Mouse (Mus musculus) lung, embryonic 15.5 days (tissue): Measurements from ENCODE around the gene Slc22a20. TPM values are rescaled to one million over a fixed set of nuclear protein-coding genes. Genes with fewer than 3 reads are reported as not detected.

ENCODE experiments used
- ATAC-seq: fragments of 200-750 bp; cut with Nextera tagmentation; 2 replicates; pipeline ENCODE4 v1.8.0; 2017; ENCODE audit warnings: moderate number of reproducible peaks, borderline replicate concordance; ENCODE audit not compliant: low FRiP score, low TSS enrichment; ENCODE audit errors: extremely low read depth
- H3K27ac ChIP-seq: fragments of 300-500 bp; sonication (generic); 2 replicates; pipeline ENCODE4 v1.5.1; 2015; ENCODE audit warnings: moderate library complexity, mild to moderate bottlenecking, inconsistent platforms
- H3K27me3 ChIP-seq: fragments of 300-500 bp; sonication (generic); 2 replicates; pipeline ENCODE4 v1.6.1; 2015; ENCODE audit warnings: inconsistent platforms
- H3K36me3 ChIP-seq: fragments of 300-500 bp; sonication (generic); 2 replicates; pipeline ENCODE4 v1.6.1; 2015; ENCODE audit warnings: inconsistent platforms
- H3K4me1 ChIP-seq: fragments of 300-500 bp; sonication (generic); 2 replicates; pipeline ENCODE4 v1.6.1; 2015; ENCODE audit warnings: inconsistent platforms
- H3K4me2 ChIP-seq: fragments of 300-500 bp; sonication (generic); 2 replicates; pipeline ENCODE4 v1.6.1; 2015; ENCODE audit warnings: inconsistent platforms, mild to moderate bottlenecking, moderate library complexity
- H3K4me3 ChIP-seq: fragments of 300-500 bp; sonication (generic); 2 replicates; pipeline ENCODE4 v1.5.1; 2015; ENCODE audit warnings: mild to moderate bottlenecking, inconsistent platforms
- H3K9ac ChIP-seq: fragments of 300-500 bp; sonication (generic); 2 replicates; pipeline ENCODE4 v1.6.1; 2015; ENCODE audit warnings: inconsistent platforms
- H3K9me3 ChIP-seq: fragments of 300-500 bp; sonication (generic); 2 replicates; pipeline ENCODE4 v1.6.1; 2016; ENCODE audit warnings: inconsistent platforms
- WGBS: fragments of 180-500 bp; shearing (Covaris S2); methylation state at CpG from one replicate; pipeline ENCODE4 v1.1.7; 2015; 5-methylcytosine and 5-hydroxymethylcytosine counted together
- polyA plus RNA-seq: library from polyadenylated mRNA; unstranded; fragments of >200 nt; fragmentation: Nextera tagmentation; extraction: Ambion mirVana; gene quantifications from 2 replicates; pipeline ENCODE4 v1.2.1, GENCODE M21; 2015

Gene Slc22a20
- polyA plus RNA-seq, 1 experiment from 2014 or later, result not detected

DNA sequence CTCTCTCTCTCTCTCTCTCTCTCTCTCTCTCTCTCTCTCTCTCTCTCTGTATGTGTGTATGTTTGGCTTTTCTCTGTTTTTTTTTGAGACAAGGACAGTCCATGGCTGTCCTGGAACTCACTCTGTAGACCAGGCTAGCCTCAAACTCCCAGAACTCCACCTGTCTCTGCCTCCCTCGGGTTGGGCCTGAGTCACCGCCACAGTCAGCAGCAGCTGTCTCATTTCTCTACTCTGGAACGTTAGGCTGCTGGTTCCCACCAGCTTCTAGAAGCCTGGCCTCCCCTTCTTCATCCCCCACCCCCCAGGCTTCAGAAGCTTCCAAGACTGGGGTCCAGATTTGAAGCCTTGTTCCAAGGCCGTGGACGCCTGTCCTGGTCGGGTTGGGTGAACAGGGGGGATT, 3.6 kb upstream of the Slc22a20 start:
- no peak overlapping the region for H3K4me3 ChIP-seq
- no peak for ATAC-seq
- 0 out of 2 replicates have a peak overlapping the region, but pooled peaks have one; percentile 23 for H3K27ac ChIP-seq
- no peaks in the 10 kb centered on the region for H3K27me3 ChIP-seq
- H3K36me3 ChIP-seq, result peaks cover 7% of the 10 kb centered on the region; the same call in 1 of the 2 replicates
- H3K4me1 ChIP-seq, result peaks cover 20% of the 10 kb centered on the region
- WGBS, result 48% methylated on average over 6 of the region's 6 CpGs
- no peak overlapping the region for H3K9ac ChIP-seq
- H3K4me2 ChIP-seq, result peak overlapping the region; percentile 43; the same call in 1 of the 2 replicates
- no peaks in the 10 kb centered on the region for H3K9me3 ChIP-seq

DNA sequence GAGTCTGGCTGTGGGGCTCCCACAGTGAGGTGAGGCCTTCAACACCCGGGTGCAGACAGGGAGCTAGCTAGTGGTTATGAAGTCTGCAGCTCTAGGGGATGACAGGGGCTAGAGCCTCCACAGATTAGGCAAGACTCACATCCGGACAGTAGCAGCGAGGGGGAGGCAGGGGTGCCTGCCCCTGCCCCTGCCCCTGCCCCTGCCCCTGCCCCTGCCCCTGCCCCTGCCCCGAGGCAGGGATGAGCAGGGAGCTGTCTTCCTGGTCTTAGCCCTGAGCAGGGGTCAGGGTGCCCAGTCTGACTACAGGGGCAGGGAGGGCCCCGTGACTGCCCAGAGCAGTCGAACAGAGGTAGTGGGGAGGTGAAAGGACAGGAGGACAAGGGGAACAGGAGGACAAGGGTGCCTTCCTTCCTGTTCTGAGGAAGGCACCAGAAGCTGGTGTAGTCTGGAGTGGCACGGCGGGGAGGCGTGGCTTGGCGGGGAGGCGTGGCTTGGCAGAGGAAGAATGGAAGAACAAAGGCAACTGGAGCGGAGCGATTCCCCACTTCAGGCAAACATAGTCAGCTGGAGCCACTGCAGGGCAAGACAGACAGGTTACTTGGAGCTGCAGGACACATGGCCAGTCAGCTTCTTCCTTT, 3.0 kb upstream of the Slc22a20 start:
- H3K9ac ChIP-seq, result 0 out of 2 replicates have a peak overlapping the region, but pooled peaks have one; percentile 21
- no peaks in the 10 kb centered on the region for H3K27me3 ChIP-seq
- H3K4me3 ChIP-seq, result no peak overlapping the region
- peaks cover 20% of the 10 kb centered on the region for H3K4me1 ChIP-seq
- H3K27ac ChIP-seq, result peak overlapping the region; percentile 50
- peaks cover 7% of the 10 kb centered on the region; the same call in 1 of the 2 replicates for H3K36me3 ChIP-seq
- H3K9me3 ChIP-seq, result no peaks in the 10 kb centered on the region
- ATAC-seq, result peak; percentile 49; the same call in 1 of the 2 replicates
- 6% methylated on average over 12 of the region's 13 CpGs for WGBS
- H3K4me2 ChIP-seq, result peak overlapping the region; percentile 43

DNA sequence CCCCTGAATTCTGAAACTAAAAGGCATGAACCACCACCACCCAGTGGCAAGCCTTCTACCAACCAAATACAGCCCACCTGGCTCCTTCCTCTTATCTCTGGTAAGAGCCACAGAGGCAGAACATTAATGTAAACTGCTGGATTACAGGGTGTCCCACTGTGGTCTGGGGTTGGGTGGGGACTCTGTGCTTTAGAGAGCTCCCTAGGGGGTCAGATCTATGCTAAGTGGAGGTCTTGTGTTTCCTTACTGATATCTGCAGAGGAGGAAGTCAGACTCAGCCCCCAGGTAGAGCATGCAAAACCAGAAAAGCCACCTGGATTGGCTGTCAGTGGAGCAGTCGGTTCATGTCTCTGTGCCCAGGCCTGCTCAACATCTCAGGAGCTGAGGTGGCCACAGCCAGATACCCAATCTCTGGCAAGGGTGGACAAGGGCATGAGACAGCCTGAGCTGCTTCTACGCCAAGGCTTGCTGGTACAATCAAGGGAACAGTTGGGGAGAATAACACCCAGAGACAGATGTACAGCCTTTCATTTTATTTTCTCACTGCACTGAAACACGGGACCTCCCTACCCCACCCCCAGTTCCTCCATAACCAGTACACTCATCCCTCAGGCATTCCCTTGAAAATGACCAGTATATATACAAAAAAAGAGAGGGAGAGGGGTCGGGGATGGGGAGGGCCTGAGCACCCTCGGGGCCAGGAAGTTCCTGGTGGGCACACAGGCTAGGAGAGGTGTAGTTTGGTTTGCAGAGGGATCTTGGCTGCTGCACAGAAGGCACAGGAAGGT, 2.3 kb upstream of the Slc22a20 start:
- Histone ChIP-seq H3K9ac (no peak overlapping the region), H3K27ac (peak overlapping the region; percentile 50; the same call in 1 of the 2 replicates)
- WGBS, result 40% methylated on average over 5 of the region's 5 CpGs

DNA sequence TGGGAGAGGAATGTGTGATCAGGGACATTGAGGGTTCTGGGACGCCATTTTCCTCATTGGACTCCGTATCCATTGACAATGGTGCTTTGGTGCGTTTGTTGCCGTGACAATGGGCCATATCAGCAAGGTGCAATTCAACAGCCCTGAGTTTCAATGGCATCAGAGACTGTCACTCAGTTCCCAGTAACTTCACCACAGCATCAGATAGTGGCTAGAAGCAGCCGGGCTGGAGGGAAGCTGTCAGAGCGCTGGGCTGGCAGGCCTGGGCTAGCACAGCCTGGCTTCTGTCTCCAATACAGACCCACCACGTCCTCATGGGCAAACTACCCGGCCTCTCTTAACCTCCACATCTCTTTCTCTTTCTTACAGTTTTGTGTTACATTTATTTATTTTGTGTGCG, 5.5 kb downstream of the Slc22a20 start:
- Histone ChIP-seq H3K4me2 (no peak overlapping the region), H3K4me1 (no peaks in the 10 kb centered on the region; the same call in 1 of the 2 replicates), H3K9ac (no peak overlapping the region), H3K36me3 (no peaks in the 10 kb centered on the region), H3K27me3 (no peaks in the 10 kb centered on the region), H3K27ac (no peak overlapping the region), H3K4me3 (no peak overlapping the region), H3K9me3 (no peaks in the 10 kb centered on the region)
- 81% methylated on average over 9 of the region's 9 CpGs for WGBS
- no peak for ATAC-seq

More for the DNA sequence above, 2.3 kb upstream of the Slc22a20 start:
- Histone ChIP-seq H3K4me1 (peaks cover 20% of the 10 kb centered on the region), H3K36me3 (peaks cover 7% of the 10 kb centered on the region; the same call in 1 of the 2 replicates), H3K4me2 (no peak overlapping the region), H3K27me3 (no peaks in the 10 kb centered on the region), H3K4me3 (no peak overlapping the region), H3K9me3 (no peaks in the 10 kb centered on the region)
- 0 out of 2 replicates have a peak, but pooled peaks have one; percentile 3 for ATAC-seq

DNA sequence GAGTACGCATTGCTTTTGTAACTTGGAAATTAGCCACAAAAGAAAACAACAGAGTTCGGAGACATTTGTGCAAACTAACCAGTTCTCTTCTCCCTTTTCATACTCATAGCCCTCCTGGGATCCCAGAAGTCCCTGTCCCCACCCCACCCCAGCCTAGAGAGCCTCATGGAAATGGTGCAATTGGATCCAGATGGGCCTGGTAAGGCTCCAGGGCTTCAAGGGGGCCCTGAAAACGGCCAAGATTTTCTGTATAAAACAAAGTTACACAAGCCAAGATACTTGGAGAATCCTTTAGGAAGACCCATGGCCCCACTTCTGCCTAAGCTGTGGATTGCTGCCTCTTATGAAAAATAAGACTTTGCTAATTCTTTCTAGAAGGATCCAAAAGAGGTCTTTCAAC, 8.2 kb downstream of the Slc22a20 start:
- Histone ChIP-seq H3K4me3 (no peak overlapping the region), H3K36me3 (no peaks in the 10 kb centered on the region), H3K9me3 (no peaks in the 10 kb centered on the region), H3K27ac (no peak overlapping the region), H3K4me1 (no peaks in the 10 kb centered on the region; the same call in 1 of the 2 replicates), H3K4me2 (no peak overlapping the region), H3K9ac (no peak overlapping the region), H3K27me3 (no peaks in the 10 kb centered on the region)
- no peak for ATAC-seq
- WGBS, result 67% methylated on average over 3 of the region's 3 CpGs

DNA sequence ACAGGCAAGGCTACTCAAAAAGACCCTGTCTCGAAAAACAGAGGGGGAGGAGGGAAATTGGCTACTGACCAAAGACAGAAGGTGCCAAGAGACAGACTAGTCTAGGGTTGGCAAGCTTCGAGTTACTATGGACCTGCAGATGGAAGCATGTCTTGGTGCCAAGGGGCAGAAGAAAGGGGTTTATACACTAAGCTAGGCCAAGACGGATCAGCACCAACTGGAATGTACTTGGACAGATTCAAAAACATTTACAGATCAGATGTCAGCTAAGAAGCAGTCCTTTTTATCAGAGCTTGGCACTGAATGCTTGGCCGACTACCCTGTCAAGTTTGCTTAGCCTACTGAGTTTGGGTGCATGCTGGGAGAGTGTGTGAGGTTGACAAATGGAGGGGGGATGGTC, 10.3 kb downstream of the Slc22a20 start:
- no peak overlapping the region for H3K9ac ChIP-seq
- no peaks in the 10 kb centered on the region; the same call in 1 of the 2 replicates for H3K4me1 ChIP-seq
- no peak overlapping the region for H3K27ac ChIP-seq
- no peak overlapping the region for H3K4me3 ChIP-seq
- 0 out of 2 replicates have a peak, but pooled peaks have one; percentile 46 for ATAC-seq
- no peaks in the 10 kb centered on the region for H3K36me3 ChIP-seq
- H3K27me3 ChIP-seq, result no peaks in the 10 kb centered on the region
- WGBS, result 51% methylated on average over 4 of the region's 4 CpGs
- H3K4me2 ChIP-seq, result no peak overlapping the region
- H3K9me3 ChIP-seq, result no peaks in the 10 kb centered on the region

DNA sequence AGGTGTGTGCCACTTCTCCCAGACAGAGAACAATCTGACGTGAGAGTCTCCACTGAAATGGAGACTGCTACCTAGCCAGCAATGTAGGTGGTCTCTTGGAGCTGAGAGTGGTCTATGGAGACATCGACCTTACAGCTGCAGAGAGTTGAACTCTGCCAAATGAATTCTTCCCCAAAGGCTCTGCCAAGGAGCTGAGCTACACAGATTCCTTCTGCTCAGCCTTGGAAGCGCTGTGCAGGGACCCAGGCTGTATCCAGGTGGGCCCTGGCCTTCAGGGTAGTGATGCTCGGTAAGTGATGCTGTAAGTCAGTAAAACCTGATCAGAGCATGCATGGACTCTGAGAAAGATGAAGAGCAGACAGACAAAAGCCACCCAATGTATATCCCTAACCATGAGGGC, 10.8 kb downstream of the Slc22a20 start:
- no peak overlapping the region for H3K4me2 ChIP-seq
- 64% methylated on average over 4 of the region's 4 CpGs for WGBS
- H3K4me3 ChIP-seq, result no peak overlapping the region
- H3K9ac ChIP-seq, result no peak overlapping the region
- no peaks in the 10 kb centered on the region for H3K27me3 ChIP-seq
- H3K36me3 ChIP-seq, result no peaks in the 10 kb centered on the region
- no peak for ATAC-seq
- H3K27ac ChIP-seq, result no peak overlapping the region
- no peaks in the 10 kb centered on the region for H3K9me3 ChIP-seq
- no peaks in the 10 kb centered on the region; the same call in 1 of the 2 replicates for H3K4me1 ChIP-seq

DNA sequence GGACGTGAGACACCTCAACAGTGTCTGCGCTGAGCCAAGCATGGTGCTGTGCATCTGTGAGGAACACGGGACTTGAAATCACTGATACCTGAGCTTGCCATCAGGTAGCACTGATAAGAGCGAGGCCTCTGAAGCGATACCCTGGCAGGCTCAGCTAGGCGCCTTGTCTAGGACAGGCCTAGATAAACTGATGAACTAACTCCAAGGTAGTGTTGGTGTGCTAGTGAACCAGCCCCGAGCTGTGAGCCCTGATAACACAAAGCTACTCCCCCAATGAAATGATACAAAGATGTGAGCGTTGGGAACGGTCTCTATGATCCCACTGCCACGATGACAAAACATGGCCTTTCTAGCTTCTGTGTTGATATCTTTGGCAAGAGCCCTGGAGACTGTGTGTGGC, 18.3 kb downstream of the Slc22a20 start:
- Histone ChIP-seq H3K9ac (no peak overlapping the region), H3K36me3 (no peaks in the 10 kb centered on the region), H3K4me3 (no peak overlapping the region), H3K9me3 (no peaks in the 10 kb centered on the region), H3K4me1 (peaks cover 15% of the 10 kb centered on the region), H3K4me2 (no peak overlapping the region), H3K27me3 (no peaks in the 10 kb centered on the region), H3K27ac (no peak overlapping the region)
- 72% methylated on average over 10 of the region's 10 CpGs for WGBS
- ATAC-seq, result no peak; the same call in 1 of the 2 replicates

DNA sequence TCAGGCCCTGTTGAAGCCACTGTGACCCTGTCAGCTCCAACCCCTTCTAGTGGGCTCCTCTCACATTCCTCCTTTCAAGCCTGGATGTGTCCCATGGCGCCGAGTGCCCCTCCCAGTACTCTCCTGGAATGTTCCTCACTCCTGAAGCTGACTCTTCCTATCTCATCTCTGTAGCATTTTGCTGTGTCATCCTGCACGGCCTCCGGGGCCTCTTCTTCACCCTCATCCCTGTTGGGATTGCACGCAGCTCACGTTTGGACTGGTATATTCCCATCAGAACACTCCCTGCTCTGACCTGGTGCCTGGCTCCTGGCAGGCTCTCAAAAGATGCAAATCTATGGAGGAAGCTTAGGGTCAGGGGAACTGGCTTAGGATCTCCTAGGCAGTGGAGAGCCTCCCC, 19.2 kb downstream of the Slc22a20 start:
- peaks cover 23% of the 10 kb centered on the region for H3K4me1 ChIP-seq
- H3K4me2 ChIP-seq, result no peak overlapping the region
- H3K27me3 ChIP-seq, result no peaks in the 10 kb centered on the region
- no peak for ATAC-seq
- H3K27ac ChIP-seq, result no peak overlapping the region
- no peak overlapping the region for H3K4me3 ChIP-seq
- H3K36me3 ChIP-seq, result no peaks in the 10 kb centered on the region; the same call in 1 of the 2 replicates
- no peaks in the 10 kb centered on the region for H3K9me3 ChIP-seq
- WGBS, result 44% methylated on average over 6 of the region's 6 CpGs
- H3K9ac ChIP-seq, result no peak overlapping the region

DNA sequence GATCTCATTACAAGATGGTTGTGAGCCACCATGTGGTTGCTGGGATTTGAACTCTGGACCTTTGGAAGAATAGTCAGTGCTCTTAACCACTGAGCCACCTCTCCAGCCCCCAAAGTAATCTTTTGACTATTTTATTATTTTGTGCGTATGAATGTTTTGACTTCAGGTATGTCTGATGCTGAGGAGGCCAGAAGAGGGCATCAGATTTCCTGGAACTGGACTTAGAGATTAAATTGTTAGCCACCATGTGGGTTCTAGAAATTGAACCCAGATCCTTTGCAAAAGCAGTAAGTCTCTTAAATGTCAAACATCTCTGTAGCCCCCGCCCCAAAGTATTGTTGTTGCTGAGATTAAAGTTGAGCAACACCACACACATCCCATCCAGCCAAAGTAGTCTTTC, 20.0 kb downstream of the Slc22a20 start:
- H3K4me3 ChIP-seq, result no peak overlapping the region
- no peak for ATAC-seq
- WGBS, result 92% methylated on average over 2 of the region's 2 CpGs

DNA sequence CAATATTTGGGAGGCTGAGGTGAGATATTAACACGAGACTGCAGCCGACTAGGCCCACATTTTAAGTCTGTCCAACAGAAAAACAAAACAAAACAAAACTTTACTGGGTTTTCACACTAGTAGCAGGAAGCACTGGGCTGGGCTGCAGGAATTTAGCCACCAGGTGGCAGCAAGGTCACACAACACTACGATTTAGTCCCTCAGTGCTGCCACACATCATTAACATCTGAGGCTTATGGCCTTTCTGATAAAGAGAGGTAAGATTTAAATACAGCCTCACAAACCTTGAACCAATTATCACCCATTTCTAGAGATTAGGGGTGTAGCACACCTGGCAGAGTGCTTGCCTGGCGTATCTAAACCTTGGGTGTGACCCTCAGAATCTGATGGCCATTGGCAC, 20.7 kb downstream of the Slc22a20 start:
- Histone ChIP-seq H3K27ac (no peak overlapping the region), H3K36me3 (no peaks in the 10 kb centered on the region; the same call in 1 of the 2 replicates), H3K27me3 (no peaks in the 10 kb centered on the region), H3K9ac (no peak overlapping the region), H3K9me3 (no peaks in the 10 kb centered on the region), H3K4me2 (no peak overlapping the region), H3K4me3 (no peak overlapping the region), H3K4me1 (peaks cover 26% of the 10 kb centered on the region)
- WGBS, result 9% methylated on average over 4 of the region's 4 CpGs
- ATAC-seq, result no peak

More for the DNA sequence above, 20.0 kb downstream of the Slc22a20 start:
- H3K4me1 ChIP-seq, result peaks cover 26% of the 10 kb centered on the region
- H3K9ac ChIP-seq, result no peak overlapping the region
- H3K9me3 ChIP-seq, result no peaks in the 10 kb centered on the region
- no peaks in the 10 kb centered on the region for H3K27me3 ChIP-seq
- no peak overlapping the region for H3K4me2 ChIP-seq
- H3K36me3 ChIP-seq, result no peaks in the 10 kb centered on the region; the same call in 1 of the 2 replicates
- H3K27ac ChIP-seq, result no peak overlapping the region

DNA sequence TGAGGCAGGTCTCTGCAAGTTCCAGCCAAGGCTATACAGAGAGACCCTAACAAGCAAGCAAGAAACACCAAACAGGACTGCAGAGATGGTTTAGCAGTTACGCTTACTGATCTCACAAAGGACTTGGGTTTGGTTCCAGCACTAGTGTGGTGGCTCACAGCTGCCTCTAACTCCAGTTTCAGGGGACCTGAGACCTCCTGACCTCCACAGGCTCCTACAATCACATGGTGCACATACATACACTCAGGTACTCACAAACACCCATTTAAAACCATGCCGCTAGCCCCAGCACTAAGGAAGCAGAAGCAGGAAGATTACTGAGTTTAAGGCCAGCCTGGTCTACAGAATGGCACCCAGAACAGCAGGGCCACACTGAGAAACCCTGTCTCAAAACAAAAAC, 21.1 kb downstream of the Slc22a20 start:
- Histone ChIP-seq H3K4me3 (peak overlapping the region; percentile 72), H3K4me2 (peak overlapping the region; percentile 81), H3K4me1 (peaks cover 26% of the 10 kb centered on the region), H3K27me3 (no peaks in the 10 kb centered on the region), H3K9me3 (no peaks in the 10 kb centered on the region), H3K27ac (no peak overlapping the region), H3K9ac (peak overlapping the region; percentile 79), H3K36me3 (no peaks in the 10 kb centered on the region; the same call in 1 of the 2 replicates)
- WGBS, result 82% methylated on average over 2 of the region's 2 CpGs
- ATAC-seq, result no peak
